Mouse (Mus musculus) cerebellum, adult 9-11 months (tissue): ENCODE data around the gene Fancd2os.

Source experiments
- DNase-seq: peaks from one replicate; pipeline ENCODE4 v3.0.0; 2022

The Fancd2os gene

DNA sequence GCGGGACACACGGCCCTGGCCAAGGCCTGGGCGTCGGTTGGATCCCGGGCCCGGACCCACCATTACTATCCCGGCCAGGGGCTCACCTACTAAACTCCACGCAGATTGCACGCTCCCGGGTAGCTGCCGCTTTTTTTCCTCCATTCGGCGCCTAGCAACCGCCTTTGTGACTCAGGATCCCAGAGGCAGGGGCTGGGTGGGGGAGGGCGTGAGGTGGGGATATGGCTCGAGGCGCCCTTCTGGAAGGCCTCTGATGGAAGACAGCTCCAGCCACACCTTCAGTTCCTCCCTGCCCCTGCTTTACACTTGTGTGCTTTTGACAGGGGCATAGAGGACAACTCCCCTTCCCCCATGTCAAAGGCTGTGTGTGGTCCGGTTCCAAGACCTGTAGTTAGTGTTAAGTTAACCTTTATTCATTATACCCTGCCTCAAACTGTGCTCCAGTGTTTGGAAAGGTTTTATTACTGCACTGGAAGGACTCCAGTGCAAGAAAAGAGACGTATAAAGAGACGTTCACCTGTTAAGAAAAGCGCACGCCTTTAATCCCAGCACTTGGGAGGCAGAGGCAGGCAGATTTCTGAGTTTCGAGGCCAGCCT lies at the start of gene Fancd2os:
TSS of gene Fancd2os (minus strand) at position 173 of the 597 bp plus-strand sequence.
- no peak for DNase-seq

- no peak for DNase-seq
Measured at GRCm38 (mm10) chr6:113650197-113650640, 49.7 kb upstream of the Fancd2os start.

DNA sequence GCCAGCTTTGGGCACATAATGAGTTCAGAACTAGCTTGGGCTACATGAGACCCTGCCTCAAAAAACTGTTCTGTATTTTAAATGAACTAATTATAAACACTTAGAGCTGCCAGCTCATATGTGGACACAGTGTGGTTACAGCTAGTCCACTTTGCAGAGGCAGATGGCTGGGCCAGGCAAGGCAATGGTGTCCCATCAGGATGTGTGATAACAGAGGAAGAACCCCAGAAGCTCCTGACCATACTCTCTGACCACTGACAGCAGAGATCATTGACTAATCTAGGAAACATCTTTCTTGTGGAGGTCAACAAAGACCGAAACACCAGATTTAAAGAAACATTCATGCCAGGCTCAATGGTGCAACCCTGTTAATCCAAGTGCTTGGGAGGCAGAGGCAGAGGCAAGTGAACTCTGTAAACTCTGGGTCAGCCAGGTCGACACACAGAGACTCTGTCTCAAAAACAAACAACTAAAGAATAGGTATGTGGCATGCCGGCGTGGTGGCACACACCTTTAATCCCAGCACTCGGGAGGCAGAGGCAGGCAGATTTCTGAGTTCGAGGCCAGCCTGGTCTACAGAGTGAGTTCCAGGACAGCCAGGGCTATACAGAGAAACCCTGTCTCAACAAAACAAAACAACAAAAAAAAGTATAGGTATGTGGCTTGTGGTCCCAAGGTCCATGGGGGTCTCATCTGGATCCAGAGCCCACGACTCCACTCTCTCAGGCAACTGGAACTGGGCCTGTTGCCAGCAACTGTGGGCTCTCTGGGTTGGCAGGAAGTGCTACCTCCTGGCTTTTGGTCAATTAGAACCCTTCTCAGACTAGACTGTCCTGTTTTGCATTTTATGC lies 49.1 kb upstream of the Fancd2os start:
- no peak for DNase-seq

DNA sequence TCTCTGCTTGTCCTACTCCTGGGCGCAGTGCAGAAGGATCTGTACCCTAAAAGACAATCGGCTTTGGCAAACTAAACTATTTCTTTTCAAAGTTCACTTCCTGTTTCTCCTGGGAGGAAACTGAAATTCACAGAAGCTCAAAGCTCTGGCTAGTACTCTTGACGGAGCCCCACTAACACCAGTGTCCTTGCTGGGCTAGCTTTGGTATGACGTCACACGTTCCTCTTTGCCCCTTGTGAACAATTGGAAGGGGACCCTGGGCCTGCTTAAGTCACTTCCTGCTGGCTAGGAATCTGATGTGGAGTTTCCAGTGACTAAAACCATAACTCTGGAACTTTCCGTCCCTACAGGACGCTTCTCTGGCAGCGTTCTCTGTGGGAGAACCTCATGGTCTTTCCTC lies 44.3 kb upstream of the Fancd2os start:
- no peak for DNase-seq

- DNase-seq = no peak
Measured at GRCm38 (mm10) chr6:113643967-113644366, 43.5 kb upstream of the Fancd2os start.

DNA sequence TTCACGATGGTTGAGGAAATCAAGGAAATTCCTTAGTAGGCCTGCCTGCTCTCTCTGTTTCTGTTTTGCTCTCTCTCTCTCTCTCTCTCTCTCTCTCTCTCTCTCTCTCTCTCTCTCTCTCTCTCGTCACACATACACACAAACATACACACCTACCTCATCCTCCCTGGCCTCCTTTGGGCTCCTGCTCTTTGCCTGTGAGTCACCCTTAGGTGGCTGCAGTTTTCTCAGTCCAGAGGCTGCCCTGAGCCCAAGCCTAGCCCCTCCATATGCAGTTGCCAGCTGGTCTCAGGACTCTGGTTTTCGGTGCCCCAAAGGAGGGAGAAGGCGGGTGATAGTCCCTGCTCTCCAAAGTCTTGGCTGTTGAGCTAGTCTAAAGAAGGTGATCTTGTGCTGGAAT lies 42.5 kb upstream of the Fancd2os start:
- no peak for DNase-seq

DNA sequence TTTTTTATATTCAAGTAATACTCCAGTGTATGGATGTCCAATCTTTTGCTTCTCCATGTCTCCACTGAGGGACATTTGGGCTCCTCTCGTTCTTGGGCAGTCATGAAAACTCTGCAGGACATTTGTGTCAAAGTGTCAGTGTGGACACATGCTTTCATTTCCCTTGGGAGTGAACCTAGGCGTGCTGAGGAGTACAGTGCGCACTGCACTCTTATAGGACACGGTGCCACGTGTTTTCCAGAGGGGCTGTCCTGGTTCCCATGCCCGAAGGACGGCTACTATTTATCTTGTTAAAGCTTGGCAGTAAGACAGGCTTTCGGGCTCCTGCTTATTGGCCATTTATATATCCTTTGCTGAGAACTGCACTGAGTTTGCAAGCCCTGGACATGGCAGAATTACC lies 42.1 kb upstream of the Fancd2os start:
- no peak for DNase-seq

DNA sequence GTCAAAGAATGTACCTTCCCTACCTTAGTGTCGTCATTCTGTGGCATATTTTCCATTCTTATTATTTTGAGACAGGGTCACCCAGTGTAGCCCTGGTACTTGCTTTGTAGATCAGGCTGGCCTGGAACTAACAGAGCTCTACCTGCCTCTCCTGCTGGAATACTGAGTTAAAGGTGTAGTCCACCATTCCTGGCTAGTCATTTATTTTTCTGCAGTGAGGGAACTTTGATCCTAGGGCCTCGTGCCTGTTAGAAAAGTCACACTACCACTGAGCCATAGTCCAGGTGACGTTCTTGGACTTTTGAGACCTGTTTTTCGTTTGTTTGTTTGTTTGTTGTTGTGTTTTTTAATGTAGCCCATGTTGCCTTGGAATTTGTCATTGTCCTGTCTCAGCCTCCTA lies 38.7 kb upstream of the Fancd2os start:
- no peak for DNase-seq

- peak; percentile 94 for DNase-seq
Measured at GRCm38 (mm10) chr6:113638302-113639040, 38.0 kb upstream of the Fancd2os start, which contains the start of gene Irak2. TSS of gene Irak2 (plus strand) at chr6:113638467.

- DNase-seq = no peak
Measured at GRCm38 (mm10) chr6:113632863-113633262, 32.3 kb upstream of the Fancd2os start.

- no peak for DNase-seq
Measured at GRCm38 (mm10) chr6:113630322-113630721, 29.8 kb upstream of the Fancd2os start.

GRCm38 (mm10) chr6:113624989-113625770 lies 24.7 kb upstream of the Fancd2os start:
- peak; percentile 28 for DNase-seq

GRCm38 (mm10) chr6:113623941-113624751 lies 23.6 kb upstream of the Fancd2os start, which contains the start of gene Vhl:
TSS of gene Vhl (plus strand) at chr6:113623959.
- peak; percentile 87 for DNase-seq

DNA sequence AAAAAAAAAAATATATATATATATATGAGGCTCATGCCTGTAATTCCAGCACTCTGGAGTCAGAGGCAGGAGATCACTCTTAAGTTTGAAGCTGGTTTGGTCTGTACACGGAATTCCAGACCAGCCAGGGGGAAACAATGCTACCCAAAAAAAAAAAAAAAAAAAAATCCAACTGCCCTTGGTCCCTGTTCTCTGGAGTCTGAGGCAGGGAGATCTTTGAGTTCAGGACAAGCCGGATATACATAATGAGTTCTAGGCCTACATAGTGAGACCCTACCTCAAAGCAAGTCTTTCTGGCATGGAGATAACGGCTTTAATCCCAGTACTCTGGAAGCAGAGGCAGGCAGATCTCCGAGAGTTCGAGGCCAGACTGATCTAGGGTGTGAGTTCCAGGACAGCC lies 22.9 kb upstream of the Fancd2os start:
- DNase-seq = peak; percentile 29

DNA sequence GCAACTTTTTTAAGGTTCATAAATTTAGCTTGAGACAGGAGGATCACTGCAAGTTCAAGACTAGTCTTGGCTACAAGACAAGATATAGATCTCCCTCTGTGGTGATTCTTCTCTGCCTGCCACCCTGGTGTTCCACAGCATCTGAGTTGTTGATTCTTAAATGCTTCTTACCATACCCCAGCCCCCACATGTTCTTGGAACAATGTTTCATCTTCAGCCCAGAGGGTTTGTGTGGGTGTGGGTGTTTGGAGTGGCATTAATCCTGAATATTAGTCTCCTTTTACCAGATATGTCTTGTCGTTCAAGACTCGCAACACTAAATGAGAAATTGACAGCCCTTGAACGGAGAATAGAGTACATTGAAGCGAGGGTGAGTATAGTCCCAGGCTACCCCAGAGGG lies 15.0 kb upstream of the Fancd2os start:
- no peak for DNase-seq

DNA sequence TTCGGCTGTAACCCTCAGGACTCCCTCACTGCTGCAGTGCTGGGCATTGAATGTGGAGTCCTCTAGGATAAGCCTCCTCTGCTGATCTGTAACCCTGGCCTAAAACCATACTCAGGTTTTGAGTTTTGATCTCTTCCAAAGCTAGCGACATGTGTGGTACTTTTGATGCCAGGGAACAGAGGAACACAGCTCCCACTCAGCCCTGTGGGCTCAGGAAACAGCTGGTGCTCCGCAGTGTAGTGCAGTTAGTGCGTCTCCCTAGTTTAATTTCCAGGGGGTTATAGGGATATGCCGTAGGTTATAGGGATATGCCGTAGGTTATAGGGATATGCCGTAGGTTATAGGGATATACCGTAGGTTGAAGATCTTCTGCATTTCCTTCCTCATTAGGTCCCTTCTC lies 14.5 kb upstream of the Fancd2os start:
- DNase-seq = no peak

- no peak for DNase-seq
Measured at GRCm38 (mm10) chr6:113614152-113614551, 13.6 kb upstream of the Fancd2os start.

DNA sequence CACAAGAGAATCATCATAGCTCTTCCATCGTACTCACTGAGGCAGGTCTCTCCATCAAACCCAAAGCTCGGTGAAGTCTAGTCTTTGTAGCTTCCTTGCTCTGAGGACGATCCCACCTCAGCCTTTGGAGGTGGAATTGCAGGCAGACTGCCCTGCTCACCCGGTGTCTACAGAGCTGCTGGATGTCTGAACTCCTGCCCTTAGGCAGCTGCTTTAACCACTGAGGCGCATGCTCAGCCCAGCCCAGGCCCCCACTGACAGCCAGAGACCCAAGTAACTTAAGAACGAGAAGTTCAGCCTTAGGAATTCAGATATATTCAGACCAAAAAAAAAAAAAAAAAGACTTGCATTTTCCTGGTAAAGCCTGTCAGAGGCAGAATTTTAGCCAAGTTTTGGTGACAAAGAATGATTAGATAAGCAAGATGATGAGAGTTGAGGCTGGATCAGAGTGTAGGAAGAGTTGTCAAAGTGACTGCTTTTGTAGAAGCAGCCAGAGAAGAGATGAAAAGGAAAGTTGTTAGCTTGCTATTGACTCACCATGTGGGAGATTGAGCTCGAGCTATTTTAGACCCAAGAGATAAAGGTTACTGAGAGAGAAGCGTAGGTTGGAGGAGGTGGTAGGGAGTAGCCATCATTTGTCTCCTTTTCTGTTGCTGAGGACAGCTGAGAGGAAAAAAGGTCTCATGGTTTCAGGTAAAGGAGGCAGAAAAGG lies 11.9 kb upstream of the Fancd2os start:
- DNase-seq = no peak

- no peak for DNase-seq
Measured at GRCm38 (mm10) chr6:113609293-113609692, 8.8 kb upstream of the Fancd2os start.

- DNase-seq = no peak
Measured at GRCm38 (mm10) chr6:113608871-113609270, 8.4 kb upstream of the Fancd2os start.

DNA sequence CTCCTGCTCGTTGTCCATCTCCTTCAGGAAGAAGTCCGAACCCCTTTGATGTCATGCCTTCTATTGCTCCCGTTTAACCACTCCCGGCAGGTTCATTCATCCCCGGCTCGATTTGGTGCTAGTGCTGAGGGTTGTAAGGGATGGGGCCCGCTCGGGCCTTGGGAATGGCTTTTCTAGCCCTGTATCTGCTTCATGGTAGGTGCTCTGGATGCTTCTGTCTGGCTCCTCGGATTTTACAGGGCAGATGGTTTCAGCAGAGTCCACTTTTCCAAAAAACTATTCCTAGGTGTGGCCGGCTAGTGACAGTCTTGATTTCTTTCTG lies 4.7 kb upstream of the Fancd2os start:
- no peak for DNase-seq
